Mouse (Mus musculus) stomach, postnatal 0 days (tissue): ENCODE results near the gene Igfals.

Source experiments
- CTCF ChIP-seq: IDR thresholded peaks from 2 replicates; pipeline ENCODE4 v1.5.1; 2016; ENCODE audit warnings: antibody characterized with exemption, low read depth, mild to moderate bottlenecking, moderate library complexity
- EP300 ChIP-seq: optimal IDR thresholded peaks from 2 replicates; pipeline ENCODE3; 2016; ENCODE audit warnings: antibody characterized with exemption

- TF ChIP-seq CTCF, result no peak
- TF ChIP-seq EP300, result no peak
Measured at GRCm38 (mm10) chr17:24898041-24898854, 32.5 kb downstream of the Igfals start.
